Mouse (Mus musculus): ENCODE measurements around the gene Gm20388.

Gm20388 gene

DNA sequence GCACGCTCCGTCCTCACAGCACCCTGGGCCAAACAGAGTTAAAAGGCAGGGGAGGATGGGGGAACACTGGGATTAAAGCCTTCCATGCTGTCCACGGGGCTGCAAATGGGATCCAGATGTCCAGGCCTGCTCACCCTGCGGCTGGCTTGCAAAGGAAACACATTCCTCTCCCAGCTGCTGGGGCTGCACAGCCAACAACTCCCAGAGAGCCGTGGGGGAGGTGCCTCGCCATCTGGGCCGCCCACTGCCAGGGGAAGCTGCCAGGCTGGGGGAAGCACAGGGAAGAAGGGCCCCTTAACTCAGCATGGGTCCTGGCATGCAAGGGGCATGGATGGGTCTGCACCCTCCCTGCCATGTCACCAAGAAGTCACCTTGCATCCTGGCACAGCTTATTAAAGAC is 2750.5 kb downstream of the Gm20388 start:
- DNase-seq: peak; percentile 69

DNA sequence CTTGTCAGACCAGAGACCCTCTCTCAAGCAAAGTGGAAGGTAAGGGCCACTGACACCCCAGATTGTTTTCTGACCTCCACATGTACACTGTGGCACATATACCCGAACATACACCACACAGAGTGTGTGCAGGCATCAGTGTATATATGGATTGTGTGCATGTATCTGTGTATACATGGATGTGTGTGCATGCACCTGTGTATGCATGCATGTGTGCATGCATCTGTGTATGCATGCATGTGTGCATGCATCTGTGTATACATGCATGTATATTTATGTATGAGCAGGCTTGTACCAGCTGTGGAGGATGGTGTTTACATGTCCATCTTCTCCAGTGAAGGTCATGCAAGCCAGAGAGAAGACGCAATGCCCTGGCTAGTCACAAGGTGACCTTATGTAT is 2751.3 kb downstream of the Gm20388 start:
- DNase-seq: no peak

DNA sequence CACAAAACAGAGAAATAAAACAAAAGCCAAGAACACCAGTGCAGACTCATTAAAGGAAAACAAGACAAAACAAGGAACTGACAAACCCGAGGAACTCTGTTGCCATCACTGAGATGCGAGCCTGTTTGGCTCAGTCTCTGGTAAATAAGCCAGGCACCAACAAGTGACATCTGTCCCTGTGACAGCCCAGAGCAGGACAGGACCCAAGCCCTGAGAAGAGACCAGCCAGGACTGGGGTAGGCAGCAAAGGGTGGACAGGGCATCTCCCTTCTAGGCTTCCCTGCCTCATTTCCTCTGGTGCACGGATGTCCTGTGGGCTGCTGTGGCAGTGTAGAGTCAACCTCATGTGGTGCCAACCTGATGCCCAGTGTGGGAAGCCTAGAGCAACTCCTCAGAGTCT is 2752.5 kb downstream of the Gm20388 start:
- DNase-seq: no peak

DNA sequence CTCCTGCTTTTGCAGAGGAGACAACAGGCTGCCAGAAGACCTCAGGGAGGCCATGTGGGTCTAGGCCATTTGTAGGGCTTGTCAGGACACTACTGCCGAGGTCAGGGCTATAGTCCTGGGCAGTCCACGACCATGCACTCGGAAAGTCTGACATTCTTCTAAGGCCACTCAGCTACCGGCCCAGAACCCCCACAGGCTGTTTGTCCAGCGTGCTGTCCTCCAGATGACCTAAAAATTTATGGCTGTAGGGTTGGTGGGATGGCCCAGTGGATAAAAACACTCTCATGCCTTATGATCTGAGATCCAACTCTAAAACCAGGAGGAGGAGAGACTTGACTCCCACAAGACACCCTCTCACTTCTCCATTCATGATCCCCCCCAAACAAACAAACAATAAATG is 2753.0 kb downstream of the Gm20388 start:
- DNase-seq: no peak

DNA sequence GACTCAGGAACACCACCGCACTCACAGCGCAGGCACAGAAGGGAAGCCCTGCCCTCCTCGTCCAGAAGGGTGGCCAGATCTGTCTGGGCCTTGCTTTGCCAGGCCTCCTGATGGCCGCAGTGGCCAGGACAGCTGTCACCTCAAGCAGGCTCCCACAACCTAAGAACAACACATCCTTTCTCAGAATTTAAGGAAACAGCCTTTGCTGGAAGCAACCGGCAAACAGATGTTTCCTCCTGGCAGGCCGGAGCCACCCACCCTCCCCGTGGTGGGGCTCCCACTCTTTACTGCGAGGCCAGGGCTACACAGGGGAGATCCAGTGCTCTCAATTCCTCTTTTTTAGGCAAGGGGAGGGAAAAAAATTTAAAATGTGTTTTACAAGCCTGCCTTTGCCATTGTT is 2754.6 kb downstream of the Gm20388 start:
- peak; percentile 70 for DNase-seq

DNA sequence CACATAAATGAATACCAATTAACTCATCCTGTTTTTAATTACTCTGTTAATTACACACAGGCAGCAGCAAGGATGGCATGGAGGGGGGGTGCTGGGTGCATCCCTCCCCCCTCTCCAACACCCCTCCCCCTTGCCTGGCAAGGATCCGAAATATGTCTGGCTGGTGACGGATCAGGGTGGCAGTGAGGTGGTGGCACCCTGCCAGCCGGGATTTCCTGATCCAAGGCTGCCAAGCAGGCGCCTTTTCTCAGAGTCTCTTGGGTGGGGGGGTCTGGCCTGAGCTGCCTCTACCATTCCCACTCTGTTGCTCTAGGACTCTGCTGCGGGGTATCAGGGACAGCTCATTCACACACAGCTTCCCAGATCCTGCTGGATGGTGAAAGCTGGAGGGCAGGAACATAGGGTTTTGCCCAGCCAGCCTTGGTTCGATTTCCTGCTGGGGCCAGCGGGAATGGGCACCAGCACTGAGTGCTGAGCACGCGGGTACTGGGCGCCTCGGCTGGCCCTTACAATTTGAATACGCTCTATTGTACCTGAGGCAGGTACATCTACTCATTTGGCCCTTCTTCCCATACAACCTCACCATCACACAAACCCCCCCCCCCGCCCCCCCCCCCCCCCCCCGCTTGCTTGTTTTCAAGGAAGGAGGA is 2755.2 kb downstream of the Gm20388 start:
- DNase-seq: peak; percentile 90

DNA sequence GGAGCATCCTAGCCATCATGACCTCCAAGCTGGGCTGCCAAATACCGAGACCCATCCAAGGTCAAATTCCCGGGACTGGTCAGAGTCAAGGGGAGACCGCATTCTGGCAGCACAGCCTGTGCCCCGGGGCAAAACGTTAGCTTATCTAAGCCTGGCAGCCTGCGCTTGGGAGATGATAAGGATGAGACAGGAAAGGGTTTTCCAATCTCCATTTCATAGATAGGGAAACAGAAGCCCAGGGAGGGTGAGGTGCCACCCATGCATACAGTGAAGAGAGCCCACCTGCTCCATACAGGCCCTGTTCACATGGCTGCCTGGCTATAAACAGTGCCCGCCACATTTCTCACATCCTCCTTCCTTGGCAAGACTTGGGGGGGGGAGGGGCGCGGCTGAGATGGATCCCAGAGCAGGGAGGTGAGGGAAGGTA is 2755.7 kb downstream of the Gm20388 start:
- peak; percentile 57 for DNase-seq

DNA sequence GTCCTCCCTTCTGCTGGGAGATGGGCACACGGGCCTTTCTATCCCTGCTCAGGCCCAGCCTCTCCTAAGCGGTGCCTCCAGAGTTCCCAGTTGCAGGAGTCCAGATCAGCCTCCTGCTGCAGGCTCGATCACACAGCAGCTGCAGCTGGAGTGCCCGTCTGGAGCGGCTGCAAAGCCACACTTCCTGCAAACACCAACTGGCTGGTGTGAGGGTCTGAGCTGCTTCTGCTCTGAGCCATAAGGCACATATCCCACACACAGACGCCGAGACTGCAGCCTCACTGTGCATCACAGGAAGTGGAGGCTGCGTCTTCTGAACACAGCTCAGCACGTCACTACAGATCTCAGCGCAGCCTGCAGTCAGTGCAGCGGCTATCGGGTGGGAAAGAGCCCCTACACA is 2756.2 kb downstream of the Gm20388 start:
- no peak for DNase-seq

DNA sequence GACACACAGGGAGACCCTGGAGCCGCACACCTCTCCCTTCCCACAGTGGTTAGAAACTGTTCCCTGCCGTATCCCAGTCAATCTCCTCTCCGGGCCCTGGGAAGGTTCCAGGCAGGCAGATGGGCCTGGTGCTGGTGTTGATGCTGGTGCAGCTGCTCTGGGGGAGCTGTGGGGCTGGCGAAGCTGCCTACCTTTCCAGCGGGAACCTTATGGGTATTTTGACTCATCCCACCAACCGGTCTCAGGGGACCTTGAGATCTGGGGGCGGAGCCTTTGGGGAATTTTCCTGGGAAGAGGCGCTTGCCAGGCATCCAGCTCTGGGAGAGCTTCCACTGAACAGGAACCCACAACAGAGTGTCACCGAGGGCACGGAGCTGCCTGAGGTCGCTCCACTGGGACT is 2757.2 kb downstream of the Gm20388 start:
- no peak for DNase-seq

DNA sequence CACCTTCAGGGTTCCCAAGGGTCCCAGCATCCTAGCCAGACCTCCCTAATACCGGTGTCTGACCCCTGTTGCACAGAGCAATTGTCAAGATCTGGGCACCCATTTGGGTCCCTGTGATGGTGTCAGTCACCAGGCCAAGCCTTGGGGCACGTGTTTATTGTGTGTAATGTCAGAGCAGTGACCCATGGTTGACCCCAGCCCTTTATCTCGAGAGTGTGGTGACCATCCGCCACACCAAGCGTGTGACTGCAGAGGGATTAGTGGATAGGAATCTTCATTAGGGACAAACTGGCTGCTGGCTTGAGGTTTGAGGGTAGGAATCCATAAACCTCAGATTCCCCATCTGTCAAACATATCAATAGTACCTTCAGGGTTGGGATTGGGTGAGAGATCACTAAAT is 2758.7 kb downstream of the Gm20388 start:
- DNase-seq: no peak

DNA sequence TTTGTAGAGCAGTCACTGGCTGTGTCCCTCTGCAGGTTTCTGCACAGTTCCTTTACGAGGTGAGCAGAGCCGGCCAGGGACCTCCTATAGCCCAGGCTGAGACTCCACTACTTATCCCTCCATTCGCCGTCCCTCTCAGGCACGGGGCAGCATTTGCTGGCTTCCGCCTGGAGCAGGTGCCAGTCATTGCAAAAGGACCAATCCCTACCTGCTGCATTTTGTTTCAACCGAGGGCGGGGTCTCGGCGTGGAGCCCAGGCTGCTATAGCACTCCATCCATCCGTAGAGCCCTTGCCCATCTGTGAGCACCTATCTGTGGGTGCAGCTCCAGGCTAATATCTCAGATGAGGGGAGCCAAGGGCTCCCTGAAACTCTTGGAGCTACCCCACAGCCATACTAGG is 2759.4 kb downstream of the Gm20388 start:
- no peak for DNase-seq

DNA sequence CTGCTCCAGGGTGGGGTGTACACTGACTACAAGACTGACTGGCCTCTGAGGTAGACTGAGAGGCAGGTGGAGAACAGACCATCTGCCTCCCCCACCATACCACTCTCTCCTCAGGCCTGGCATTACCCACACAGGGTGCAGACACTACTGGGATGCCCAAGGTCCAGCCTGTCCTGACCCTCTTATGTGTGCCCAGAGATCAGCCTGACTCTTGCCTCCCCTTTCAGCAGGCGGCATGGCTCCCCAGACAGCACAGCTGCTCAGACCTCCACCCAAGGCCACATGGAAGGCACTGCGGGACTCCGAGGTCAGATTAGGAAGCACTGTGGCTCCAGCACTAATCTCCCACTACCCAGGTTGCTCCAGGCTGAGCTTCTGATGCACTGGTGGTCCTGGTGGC is 2760.1 kb downstream of the Gm20388 start:
- DNase-seq: no peak

DNA sequence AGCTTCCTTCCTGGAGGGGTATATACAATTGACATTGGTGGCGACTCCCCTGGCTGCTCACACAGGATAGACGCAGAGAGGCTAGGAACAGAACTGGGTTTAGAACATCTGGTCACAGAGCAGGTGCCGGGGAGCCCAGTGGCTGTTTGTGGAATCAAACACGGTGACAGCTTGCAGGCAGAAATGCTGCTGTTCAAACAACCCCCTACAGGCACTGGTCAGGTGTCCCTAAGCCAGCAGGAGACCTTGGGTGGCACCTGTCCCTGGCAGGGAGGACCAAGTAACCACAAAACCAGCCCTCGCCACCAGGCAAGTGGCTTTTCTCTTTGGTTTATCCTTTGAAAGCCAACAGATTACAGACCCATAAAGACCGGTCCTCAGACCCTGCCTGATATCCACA is 2761.3 kb downstream of the Gm20388 start:
- DNase-seq: no peak

DNA sequence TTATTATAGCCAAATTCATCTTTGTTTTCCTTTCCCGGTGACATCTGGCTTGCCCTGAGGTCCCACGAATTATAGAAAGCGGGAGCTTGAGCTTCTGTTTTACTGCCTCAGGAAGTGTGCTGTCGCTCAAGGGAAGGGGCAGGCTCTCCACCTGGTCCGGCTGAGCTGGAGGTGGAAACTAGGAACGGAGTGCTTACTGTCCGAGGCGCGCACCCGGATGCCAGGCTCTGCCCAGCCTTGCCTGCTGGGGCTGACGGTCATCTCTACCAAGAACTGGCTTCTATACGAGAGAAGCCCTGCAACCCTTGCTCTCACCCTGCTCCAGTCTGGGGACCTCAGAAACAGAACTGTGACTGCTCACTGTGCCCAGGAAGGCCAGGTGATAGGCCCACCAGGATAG is 2763.3 kb downstream of the Gm20388 start:
- DNase-seq: no peak

DNA sequence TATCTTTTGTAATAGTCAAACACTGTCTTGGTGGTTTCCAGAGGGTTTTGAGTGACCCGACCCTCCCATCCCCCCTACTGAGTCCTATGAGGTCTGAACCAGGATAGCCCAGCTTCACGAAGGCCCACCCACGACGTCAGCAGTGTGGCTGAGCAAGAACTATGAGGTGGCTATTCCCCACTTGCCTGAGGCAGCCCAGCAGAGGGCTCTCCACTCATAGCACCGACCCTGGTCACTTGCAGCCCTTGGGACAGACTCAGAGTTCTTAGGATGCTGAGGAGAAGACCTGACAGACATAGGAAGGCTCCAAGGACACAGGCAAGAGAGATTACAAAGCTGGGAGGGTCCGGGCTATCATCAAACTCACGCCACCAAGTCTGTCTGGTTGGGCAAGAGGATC is 2764.4 kb downstream of the Gm20388 start:
- no peak for DNase-seq

DNA sequence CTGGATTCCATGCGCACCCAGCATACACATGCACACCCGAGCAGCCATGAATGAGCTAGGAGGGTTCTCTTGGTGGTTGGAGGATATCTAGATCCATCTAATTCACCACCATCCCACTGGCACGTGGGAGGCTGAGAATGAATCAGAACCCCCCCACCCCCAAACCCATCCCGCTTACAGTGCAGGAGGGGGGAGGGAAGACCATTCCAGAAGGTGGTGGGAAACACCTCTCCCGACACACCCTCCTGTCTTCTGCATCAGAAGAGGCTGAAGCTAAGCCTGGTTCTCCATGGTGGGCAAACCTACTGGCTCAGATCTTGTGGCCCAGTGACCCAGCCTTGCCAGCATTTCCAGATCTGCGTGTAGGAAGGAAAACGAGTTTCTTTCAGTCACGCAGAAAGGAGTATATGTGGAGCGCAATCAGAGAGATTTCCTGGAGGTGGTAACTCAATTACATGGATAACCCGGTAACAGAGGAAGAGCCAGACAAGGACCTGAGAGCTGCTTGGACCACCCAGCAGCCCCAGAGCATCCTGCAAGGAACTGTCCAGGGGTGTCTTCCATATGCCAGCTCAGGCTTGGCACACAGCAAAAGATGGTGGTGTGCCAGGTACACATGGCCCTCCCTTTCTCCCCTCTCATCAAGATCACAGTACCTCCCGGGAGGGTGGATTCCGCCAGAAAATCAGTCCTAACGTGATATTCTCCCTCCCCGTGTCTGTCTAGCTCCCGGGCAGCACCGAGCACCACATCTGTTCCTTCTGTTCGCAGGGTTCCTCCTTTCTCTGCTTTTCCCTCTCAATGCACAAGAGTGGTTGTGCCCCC is 2765.2 kb downstream of the Gm20388 start:
- DNase-seq: no peak

DNA sequence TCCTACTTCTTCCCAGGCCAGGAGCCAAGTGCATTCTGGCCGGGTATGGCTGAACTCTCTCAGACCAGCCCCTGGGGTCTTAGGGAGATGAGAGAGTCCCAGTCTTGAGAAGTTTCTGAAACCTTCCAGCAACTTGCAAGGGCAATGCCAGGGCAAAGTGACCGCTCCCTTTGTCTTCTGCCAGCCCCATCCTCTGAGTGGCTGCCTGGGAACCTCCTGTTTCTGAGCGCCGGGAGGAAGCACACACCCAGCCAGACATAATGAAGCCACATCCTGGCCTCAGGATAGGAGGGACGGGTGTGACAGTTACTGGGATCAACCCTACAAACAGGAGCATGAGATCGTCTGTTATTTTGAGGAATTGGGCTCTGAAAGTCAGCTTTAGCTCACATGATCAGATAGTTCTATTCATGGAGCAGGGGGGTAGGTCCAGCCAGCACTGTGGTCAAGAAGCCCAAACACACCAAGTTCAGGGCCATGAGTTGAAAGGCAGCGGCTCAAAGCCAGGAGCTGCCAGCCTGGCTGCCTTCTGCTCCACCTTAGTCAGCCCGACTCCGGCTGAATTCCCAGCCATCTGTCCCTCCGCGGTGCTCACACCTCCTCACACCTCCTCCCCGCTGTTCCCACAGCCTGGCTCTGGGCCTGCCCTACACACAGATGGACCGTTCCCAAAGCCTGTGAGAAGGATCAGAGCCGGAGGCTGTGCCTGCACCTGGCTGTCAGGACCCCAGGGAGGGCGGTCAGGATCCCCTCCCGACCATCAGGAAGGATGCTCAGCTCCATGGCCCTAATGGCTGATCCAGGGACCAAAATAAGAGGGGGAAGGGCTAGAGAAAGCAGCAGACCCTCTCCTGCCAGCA is 2766.2 kb downstream of the Gm20388 start:
- peak; percentile 67 for DNase-seq

DNA sequence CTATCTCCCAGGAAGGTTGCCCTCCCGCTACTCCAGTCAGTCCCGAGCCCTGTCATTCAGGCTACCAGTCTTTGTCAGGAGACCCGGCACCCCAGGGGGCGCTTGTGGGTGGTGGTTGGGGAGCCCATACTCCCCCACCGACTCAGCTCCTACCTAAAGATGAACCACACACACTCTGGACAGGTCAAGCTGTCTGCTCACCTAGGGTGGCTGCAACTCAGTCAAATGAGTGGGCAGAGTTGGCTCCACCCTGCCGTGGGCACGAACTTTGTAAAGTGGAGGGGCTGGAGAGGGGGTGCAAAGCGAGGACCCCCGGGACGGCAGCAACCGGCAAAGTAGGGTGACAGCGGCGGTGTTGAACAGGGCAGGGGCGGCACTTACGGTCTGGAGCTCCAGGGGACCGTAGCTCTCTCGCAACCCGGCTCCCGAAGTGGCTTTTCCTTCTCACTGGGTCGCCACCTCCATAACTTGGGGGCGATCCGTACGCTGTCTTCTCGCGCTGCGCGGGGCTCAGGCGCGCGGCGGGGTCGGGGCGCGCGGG is 2766.9 kb downstream of the Gm20388 start:
- DNase-seq: no peak

DNA sequence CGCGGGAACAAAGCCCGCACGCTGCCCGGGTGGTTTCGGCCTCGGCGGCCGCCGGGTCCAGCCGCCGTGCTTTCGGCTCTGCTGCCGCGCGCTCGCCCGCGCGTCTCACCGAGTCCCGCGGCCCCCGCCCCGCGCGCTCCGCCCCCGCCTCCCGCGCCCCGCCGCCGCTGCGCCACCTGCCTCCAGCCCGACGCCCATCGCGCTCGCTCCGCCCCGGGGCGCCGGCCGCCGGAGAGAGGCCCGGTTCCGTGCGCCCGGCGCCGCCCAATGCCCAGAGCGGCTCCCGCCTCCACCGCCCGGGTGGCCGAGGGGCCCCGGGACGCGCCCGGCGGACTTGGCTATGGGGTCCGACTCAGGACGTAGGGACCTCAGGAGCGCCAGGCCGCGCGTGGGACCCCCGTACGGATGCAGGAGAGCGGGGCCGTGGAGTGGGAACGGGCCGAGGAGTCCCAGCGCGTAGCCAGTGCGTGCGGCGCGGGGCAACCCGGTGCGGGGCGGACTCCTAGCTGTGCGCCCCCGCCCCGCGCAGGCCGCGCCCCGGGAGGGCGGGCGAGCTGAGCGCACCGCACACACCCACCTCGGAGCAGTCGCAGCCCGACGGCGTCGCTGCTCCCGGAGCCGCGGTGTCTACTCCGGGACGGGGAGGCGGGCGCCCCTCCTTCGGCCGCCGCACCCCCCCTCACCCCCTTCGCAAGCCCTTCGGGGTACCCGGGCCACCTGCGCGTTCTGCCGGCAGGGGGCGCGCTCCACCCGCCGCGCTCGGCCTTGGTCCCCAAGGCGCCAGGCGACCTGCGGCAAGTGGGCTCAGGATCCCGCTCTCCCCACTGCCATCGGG is 2767.6 kb downstream of the Gm20388 start:
- peak; percentile 89 for DNase-seq

DNA sequence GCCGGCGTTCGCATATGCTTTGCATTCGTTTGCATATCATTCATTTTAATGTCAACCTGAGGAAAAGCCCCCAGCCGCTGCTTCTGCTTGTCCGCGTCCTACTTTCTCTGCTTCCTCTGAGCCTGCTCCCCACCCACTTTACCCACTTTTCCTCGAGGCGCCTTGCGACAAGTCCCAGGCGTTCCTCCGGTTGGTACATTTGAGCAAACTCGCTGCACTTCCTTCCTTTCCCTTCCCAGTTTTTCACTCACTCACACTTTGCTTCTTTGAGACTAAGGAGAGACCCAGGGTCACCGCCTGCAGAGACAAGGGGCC is 2768.2 kb downstream of the Gm20388 start:
- no peak for DNase-seq

DNA sequence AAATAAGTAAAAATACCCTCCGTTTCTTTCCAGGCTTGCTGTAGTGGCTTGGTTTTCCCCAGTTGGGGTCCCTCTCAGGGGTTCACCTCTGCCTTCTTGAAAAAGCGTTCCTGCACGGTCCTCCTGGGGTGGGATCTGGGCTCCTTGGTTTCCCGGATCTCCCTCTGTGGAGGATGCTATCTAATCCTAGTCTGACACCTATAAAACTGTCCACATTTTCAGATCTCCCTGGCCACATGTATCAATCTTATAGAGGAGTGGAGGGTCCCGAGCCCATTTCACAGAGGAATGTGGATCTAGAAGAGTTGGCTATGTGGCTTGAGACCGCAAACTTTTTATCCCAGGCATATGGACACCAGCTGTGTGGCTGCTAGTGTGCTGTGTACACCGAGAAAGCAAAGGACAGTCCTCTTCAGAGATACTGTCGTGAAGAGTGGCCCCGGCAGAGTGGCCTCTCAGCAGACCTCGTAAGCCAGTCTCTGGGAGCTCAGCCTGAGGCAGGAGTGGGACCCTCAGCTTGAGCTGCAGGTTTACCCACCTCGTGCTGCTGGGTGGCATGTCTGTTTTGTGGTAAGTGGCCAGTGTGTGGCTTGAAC is 2768.8 kb downstream of the Gm20388 start:
- no peak for DNase-seq

DNA sequence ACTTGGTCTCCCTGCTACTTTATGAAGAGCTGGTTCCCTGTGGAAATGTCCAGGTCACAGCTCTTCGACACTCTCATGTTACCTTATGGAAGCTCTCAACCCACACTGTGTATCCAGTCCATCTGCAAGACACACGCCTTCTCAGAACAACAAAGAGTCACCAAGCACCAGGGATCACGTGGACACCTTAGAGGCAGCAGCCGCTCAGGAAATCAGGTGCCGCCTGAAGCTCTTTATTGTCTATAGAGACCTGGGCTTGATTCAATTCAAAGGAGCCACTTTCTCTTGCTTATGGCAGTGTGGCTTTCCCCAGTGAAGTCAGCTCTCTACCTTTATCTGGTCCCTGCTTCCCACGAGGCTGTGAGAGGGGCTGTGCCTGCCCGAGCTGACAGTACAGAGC is 2769.5 kb downstream of the Gm20388 start:
- DNase-seq: no peak
